Mouse (Mus musculus): Measurements from ENCODE around the gene Cbr2. TPM values are rescaled to one million over a fixed set of nuclear protein-coding genes. Genes with fewer than 3 reads are reported as not detected.

Cbr2 gene
- total RNA-seq, 4 experiments from 2014 or later: 1.6 to 3.7 (median 2.5) TPM

- DNase-seq (ENCODE audit: low spot score in 2 of 2): no peak
Observed at GRCm38 (mm10) chr11:120679909-120680308, 52.0 kb downstream of the Cbr2 start.

Other genes with a start within 250 kb of the Cbr2 start
- 10 to 100 TPM; 63.7 to 66.0 (median 64.4) TPM for gene Mrpl12, start 247.5 kb downstream of the Cbr2 start, total RNA-seq (2022)
- gene Slc25a10, start 240.3 kb downstream of the Cbr2 start, total RNA-seq (2022): 10 to 100 TPM; 22.9 to 28.6 (median 25.0) TPM
- under 1 TPM in 1 of 4 experiments, not detected in 3; 0.25 TPM for gene Gcgr, start 201.4 kb downstream of the Cbr2 start, total RNA-seq (2022)
- 10 to 100 TPM; 61.1 to 68.7 (median 63.3) TPM for gene Mcrip1, start 182.4 kb downstream of the Cbr2 start, total RNA-seq (2022)
- not detected for gene Ppp1r27, start 181.0 kb downstream of the Cbr2 start, total RNA-seq (2022)
- 100 to 1,000 TPM; 119 to 147 (median 134) TPM for gene P4hb, start 158.9 kb downstream of the Cbr2 start, total RNA-seq (2022)
- 100 to 1,000 TPM; 268 to 314 (median 278) TPM for gene Arhgdia, start 150.5 kb downstream of the Cbr2 start, total RNA-seq (2022)
- gene Alyref, start 133.7 kb downstream of the Cbr2 start, total RNA-seq (2022): 10 to 100 TPM; 38.1 to 61.8 (median 52.9) TPM
- gene Anapc11, start 133.7 kb downstream of the Cbr2 start, total RNA-seq (2022): 10 to 100 TPM; 91.1 to 99.6 (median 93.6) TPM
- gene Npb, start 123.6 kb downstream of the Cbr2 start, total RNA-seq (2022): 1 to 10 TPM in 3 of 4 experiments, not detected in 1; 1.3 to 2.7 (median 1.5) TPM
- 100 to 1,000 TPM; 142 to 164 (median 149) TPM for gene Pcyt2, start 114.2 kb downstream of the Cbr2 start, total RNA-seq (2022)
- 10 to 100 TPM; 43.5 to 49.9 (median 45.4) TPM for gene Sirt7, start 106.9 kb downstream of the Cbr2 start, total RNA-seq (2022)
- 10 to 100 TPM; 70.7 to 89.1 (median 77.4) TPM for gene Mafg, start 98.5 kb downstream of the Cbr2 start, total RNA-seq (2022)
- gene Pycr1, start 88.3 kb downstream of the Cbr2 start, total RNA-seq (2022): 1 to 10 TPM; 1.1 to 1.6 (median 1.3) TPM
- 1 to 10 TPM; 3.6 to 8.2 (median 6.0) TPM for gene Myadml2, start 84.0 kb downstream of the Cbr2 start, total RNA-seq (2022)
- 1 to 10 TPM; 1.5 to 5.4 (median 5.2) TPM for gene Notum, start 70.9 kb downstream of the Cbr2 start, total RNA-seq (2022)
- gene Aspscr1, start 59.1 kb downstream of the Cbr2 start, total RNA-seq (2022): 10 to 100 TPM; 53.0 to 61.0 (median 55.6) TPM
- 10 to 100 TPM; 12.9 to 22.1 (median 17.2) TPM for gene Cenpx, start 18.4 kb downstream of the Cbr2 start, total RNA-seq (2022)
- 10 to 100 TPM; 51.1 to 67.4 (median 65.7) TPM for gene Lrrc45, start 18.2 kb downstream of the Cbr2 start, total RNA-seq (2022)
- 10 to 100 TPM; 33.5 to 43.1 (median 37.5) TPM for gene Rac3, start 10.6 kb downstream of the Cbr2 start, total RNA-seq (2022)
- 10 to 100 TPM in 3 of 4 experiments, 1 to 10 TPM in 1; 8.7 to 21.6 (median 14.5) TPM for gene Dcxr, start 4.8 kb downstream of the Cbr2 start, total RNA-seq (2022)
- 10 to 100 TPM; 16.7 to 32.0 (median 24.2) TPM for gene Hmga1b, start 30.7 kb upstream of the Cbr2 start, total RNA-seq (2022)
- gene Rfng, start 52.1 kb upstream of the Cbr2 start, total RNA-seq (2022): 10 to 100 TPM; 55.7 to 63.5 (median 61.8) TPM
- 100 to 1,000 TPM; 141 to 151 (median 144) TPM for gene Gps1, start 52.2 kb upstream of the Cbr2 start, total RNA-seq (2022)
- gene Dus1l, start 64.3 kb upstream of the Cbr2 start, total RNA-seq (2022): 10 to 100 TPM; 48.3 to 53.3 (median 49.9) TPM
- 100 to 1,000 TPM; 187 to 227 (median 208) TPM for gene Fasn, start 92.4 kb upstream of the Cbr2 start, total RNA-seq (2022)
- 10 to 100 TPM in 1 of 4 experiments, 1 to 10 TPM in 3; 9.0 to 10.0 (median 9.5) TPM for gene Ccdc57, start 200.8 kb upstream of the Cbr2 start, total RNA-seq (2022)
- gene Slc16a3, start 216.4 kb upstream of the Cbr2 start, total RNA-seq (2022): 10 to 100 TPM in 1 of 4 experiments, 1 to 10 TPM in 3; 2.1 to 11.0 (median 7.0) TPM

Data from layer of hippocampus, adult 8-10 months (tissue).